Mouse (Mus musculus) adrenal gland, postnatal 36 days (tissue): ENCODE data around the gene Hist1h3h. TPM values are rescaled to one million over a fixed set of nuclear protein-coding genes. Genes with fewer than 3 reads are reported as not detected.
"Not testable (repeated sequence)": the region's sequence is repeated elsewhere in the genome, so short reads cannot be mapped to it uniquely, and the experiment has no call there.

ENCODE experiments used
- DNase-seq, 2 experiments: peaks; one replicate each; pipeline ENCODE4 v3.0.0; 2021; ENCODE audit warnings: mixed read lengths in 1 of 2
- long read RNA-seq, 2 experiments: library from polyadenylated mRNA; stranded (forward); transcript quantifications; one replicate each; pipeline ENCODE4 v2.0.0; 2021; ENCODE audit warnings: borderline sequencing depth in 2 of 2
- total RNA-seq, 2 experiments: library from RNA; stranded (reverse); gene quantifications; 2 replicates each; pipeline ENCODE4 v1.2.3; 2021

Gene Hist1h3h
- total RNA-seq = 10 to 100 TPM; 68.3 to 81.7 TPM
- long read RNA-seq, experiment 1 = 0 reads
- long read RNA-seq, experiment 2 = 0 reads

DNA sequence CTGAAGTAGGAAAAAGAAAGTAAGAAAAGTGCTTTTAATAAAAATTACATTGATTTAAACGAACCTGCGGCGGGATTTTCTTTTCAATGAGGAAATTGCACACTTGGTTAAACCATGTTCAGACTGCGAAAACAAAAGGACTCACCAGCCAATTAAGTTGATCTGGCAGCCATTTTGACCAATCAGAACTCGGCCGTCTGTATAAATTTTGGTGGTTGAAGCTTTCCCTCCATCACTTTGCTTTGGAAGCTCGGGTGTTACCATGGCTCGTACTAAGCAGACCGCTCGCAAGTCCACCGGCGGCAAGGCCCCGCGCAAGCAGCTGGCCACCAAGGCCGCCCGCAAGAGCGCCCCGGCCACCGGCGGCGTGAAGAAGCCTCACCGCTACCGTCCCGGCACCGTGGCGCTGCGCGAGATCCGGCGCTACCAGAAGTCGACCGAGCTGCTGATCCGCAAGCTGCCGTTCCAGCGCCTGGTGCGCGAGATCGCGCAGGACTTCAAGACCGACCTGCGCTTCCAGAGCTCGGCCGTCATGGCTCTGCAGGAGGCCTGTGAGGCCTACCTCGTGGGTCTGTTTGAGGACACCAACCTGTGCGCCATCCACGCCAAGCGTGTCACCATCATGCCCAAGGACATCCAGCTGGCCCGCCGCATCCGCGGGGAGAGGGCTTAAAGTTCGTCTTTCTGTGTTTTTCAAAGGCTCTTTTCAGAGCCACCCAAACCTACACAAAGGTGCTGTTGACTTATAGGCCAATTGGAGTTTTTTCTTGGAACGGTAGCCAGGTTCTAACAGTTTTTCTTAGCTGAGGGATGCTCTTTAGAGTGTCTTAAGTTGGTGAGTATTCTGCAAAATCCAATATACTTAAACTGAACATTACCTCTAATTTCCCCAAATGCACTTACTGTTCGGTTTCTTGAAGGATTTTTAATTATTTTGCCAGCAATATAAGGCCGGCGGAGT lies at the start of gene Hist1h3h:
Gene Hist1h3h, plus strand, starts transcription at position 263 of the 961 bp plus-strand sequence.
- peak; percentile 81 to 84 for DNase-seq

- no peak for DNase-seq
Measured at GRCm38 (mm10) chr13:21677305-21677704, 40.2 kb upstream of the Hist1h3h start, which contains the start of gene Olfr1360. Gene Olfr1360 (minus strand): TSS chr13:21677405.

DNA sequence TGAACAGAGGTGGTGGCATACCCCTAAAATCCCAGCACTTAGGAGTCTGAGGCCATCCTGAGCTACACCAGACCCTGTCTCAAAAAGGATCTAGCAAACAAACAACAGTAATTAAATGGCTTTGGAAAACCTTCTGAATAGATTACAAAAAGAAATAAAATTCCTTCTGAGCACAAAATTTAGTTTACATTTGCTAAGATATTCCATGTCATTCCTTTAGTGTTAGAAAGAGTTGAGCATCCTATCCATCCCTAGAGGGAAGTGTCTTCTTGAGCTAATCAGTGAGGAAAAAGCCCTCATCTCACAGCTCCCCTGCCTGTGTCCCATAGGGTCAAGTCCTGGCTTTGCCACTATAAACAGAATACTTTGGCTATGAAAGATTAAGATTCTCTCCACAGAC lies 19.6 kb upstream of the Hist1h3h start, which contains the start of gene Olfr1359:
Gene Olfr1359, plus strand, starts transcription at position 301 of the 400 bp plus-strand sequence.
- DNase-seq = no peak

DNA sequence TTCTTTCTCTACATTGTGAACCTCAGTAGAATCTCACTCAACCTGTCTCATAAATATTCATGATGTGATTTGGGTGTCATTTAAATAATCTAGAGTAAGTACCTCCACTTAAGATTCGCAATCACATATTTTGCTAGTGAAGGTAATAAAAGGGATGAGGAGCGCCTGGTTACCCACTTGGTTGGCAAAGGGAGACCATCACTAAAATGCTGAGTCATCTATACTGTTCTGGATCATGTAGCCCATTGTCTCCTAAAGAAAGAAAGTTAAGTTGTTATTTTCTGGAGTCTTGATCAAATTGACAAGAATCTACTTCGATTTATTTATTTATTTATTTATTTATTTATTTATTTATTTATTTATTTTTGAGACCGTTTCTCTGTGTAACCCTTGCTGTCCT lies 10.8 kb upstream of the Hist1h3h start:
- no peak for DNase-seq

DNA sequence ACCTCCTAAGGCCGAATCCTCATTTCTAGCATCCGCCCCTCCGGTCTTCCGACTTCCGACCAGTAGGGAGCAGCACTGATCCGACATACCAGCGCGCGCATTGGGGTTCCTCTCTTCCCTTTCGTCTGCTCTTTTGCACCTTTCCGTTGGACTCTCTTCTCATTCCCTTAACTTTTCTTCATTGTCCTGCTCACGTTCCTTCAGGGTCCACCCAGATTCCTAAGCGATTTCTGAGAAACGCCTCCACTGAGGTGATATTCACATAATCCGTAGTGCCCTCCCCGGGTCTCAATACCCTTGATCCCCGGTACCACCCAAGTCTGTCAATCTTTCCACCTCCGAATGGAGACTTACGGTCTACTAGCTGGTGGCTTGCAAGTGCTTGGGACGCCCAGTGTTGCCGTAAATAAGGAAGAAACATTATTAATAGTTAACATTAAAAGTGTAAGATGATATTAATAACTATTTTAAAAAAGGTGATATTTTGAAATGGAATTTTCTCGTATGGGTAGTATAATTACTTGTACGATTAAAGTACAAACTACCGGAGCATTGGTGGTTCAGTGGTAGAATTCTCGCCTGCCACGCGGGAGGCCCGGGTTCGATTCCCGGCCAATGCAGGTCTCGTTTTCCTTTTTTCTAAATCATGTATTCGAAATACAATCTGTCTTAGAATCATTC lies 7.3 kb upstream of the Hist1h3h start:
- peak; percentile 89 to 91 for DNase-seq

- peak; percentile 76 to 77 for DNase-seq
Measured at GRCm38 (mm10) chr13:21710821-21711525, 6.5 kb upstream of the Hist1h3h start.

GRCm38 (mm10) chr13:21711698-21712097 lies 5.8 kb upstream of the Hist1h3h start:
- no peak for DNase-seq

DNA sequence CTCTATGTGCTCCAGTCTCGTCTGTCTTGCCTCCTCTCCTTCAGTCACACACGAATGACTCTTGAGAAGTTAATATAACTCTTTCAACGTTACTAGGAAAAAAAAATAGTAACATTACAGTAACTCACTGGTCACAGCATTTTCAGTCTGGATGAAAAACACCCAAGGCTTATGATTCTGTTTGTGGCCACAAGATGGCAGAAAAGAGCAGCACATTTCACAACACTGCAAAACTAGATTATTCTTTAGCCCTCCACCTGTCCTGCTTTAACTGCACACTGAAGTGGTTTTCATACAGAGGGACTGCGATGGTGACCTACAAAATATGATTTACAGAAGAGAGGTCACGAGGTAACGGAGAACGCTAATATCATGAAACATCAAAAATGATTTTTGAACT lies 2.7 kb upstream of the Hist1h3h start:
- DNase-seq = peak; percentile 45 to 64

- no peak for DNase-seq
Measured at GRCm38 (mm10) chr13:21715131-21715863, 2.2 kb upstream of the Hist1h3h start.

- peak; percentile 63 to 71 for DNase-seq
Measured at GRCm38 (mm10) chr13:21715864-21716539, 1.5 kb upstream of the Hist1h3h start, which contains the start of the genes Hist1h2bl and Hist1h2ai. Gene Hist1h2bl (minus strand): TSS chr13:21716143. Gene Hist1h2ai (plus strand): TSS chr13:21716422.

GRCm38 (mm10) chr13:21716540-21717391 lies 693 bp upstream of the Hist1h3h start:
- DNase-seq = not testable (repeated sequence)

GRCm38 (mm10) chr13:21718381-21719080 lies 1.1 kb downstream of the Hist1h3h start:
- DNase-seq = no peak

- not testable (repeated sequence) for DNase-seq
Measured at GRCm38 (mm10) chr13:21721107-21721756, 3.8 kb downstream of the Hist1h3h start.

- peak; percentile 44 to 53 for DNase-seq
Measured at GRCm38 (mm10) chr13:21721757-21722372, 4.4 kb downstream of the Hist1h3h start, which contains the start of gene Hist1h2bm. Gene Hist1h2bm (plus strand): TSS chr13:21722044.

GRCm38 (mm10) chr13:21722373-21722925 lies 5.0 kb downstream of the Hist1h3h start:
- peak in 1 of 2 experiments; percentile 16 for DNase-seq

DNA sequence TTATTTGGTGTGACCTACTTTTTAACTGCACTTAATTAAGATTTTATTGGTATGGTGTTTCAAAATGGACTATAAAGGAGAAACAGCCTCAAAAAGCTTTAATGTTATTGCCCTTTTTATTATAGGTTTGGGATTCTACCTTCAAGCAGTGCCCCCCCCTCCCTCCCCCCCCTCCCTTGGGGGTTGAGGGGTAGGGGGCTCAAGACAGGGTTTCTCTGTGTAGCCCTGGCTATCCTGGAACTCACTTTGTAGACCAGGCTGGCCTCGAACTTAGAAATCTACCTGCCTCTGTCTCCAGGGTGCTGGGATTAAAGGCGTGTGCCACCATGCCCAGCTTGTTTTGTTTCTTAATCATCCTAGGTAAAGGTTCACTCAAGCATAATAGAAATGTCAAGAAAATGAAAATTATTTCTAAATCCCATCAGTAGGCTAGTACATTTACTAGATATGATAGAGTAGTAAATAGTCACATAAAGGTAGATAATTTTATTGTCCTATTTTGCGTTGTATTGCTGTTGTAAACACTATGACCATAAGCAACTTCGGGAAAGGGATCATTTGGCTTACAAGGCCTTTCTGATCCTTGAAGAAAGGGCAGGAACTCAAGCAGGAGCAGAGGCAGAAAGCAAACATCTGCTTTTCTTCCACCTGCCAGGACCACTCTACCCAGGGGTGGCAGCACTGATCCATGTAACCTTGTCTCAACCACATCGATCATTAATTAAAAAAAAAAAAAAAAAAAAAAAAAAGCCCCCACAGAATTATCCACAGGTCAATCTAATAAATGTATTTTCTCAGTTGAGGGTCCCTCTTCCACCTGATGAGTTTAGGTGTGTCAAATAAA lies 5.8 kb downstream of the Hist1h3h start:
- no peak for DNase-seq
